Mouse (Mus musculus) kidney, postnatal 14 days (tissue): ENCODE results near the gene Acrbp.

Experiments used
- DNase-seq: peaks from one replicate; pipeline ENCODE4 v3.0.0; 2022; ENCODE audit warnings: mixed read lengths

Acrbp gene

DNA sequence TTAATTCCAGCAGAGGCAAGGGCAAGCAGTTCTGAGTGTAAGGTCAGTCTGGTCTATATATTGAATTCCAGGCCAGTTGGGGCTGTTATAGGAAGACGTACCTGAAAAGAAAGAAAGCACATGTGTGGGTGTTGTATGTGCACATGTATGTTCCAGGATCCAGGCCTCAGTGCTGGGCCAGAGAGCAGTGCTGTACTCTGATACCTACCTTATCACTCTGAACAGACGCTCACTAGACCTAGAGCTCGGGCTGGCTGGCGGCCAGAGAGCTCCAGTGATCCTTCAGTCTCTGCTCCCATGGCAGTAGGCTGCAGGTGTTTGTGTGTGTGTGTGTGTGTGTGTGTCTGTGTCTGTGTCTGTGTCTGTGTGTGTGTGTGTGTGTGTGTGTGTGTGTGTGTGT is 54.7 kb downstream of the Acrbp start:
- DNase-seq = no peak

GRCm38 (mm10) chr6:125107705-125108104 is 58.2 kb downstream of the Acrbp start:
- no peak for DNase-seq

GRCm38 (mm10) chr6:125109371-125109770 is 59.9 kb downstream of the Acrbp start:
- DNase-seq = no peak

DNA sequence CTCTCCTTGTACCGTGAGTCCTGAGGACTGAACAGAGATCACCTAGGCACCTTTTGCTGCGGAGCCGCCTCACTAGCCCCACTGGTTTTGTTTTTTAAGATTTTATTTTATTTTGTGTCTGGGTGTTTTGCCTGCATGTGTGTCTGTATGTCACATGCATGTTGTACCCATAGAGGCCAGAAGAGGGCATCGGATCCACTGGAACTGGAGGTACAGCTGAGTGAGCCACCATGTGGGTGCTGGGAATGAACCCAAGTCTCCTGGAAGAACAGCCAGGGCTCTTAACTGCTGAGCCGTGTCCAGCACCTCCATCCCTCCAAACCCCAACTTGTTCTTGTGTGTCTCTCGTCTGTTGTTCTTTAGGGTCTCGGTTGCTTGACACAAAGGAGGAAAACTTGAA is 61.4 kb downstream of the Acrbp start:
- DNase-seq = peak; percentile 60

DNA sequence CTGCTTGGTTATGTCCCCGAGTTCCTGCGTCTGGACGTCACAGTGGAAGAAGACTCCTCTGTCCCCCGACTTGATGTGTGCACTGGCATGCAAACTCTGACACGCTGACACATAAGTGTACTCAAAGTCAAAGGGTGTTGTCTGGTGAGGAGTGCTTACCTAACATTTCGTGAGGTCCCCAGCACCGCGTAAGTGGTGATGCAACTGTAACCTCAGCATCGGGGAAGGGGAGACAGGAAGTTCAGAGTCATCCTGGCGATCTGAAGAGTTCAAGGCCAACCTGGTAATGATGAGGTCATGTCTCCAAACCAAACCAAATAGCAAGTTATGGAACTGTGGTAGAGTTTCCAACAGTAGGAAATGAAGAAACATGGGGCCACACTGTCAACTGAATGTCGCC is 63.1 kb downstream of the Acrbp start:
- DNase-seq = no peak
